Mouse (Mus musculus) MEL (cell line): ENCODE data around the gene Ncoa7. TPM values are rescaled to one million over a fixed set of nuclear protein-coding genes. Genes with fewer than 3 reads are reported as not detected.
A peak's percentile ranks its signal among the peaks of the same experiment; 100 is the strongest.

ENCODE experiments used
- DNase-seq: peaks from one replicate; pipeline ENCODE4 v3.0.0; 2011; ENCODE audit warnings: low read depth, low spot score
- H3K27ac ChIP-seq: 2 replicates; pipeline ENCODE4 v1.5.1; 2012; ENCODE audit warnings: low read depth, mild to moderate bottlenecking, control low read depth, low read length, moderate library complexity; ENCODE audit not compliant: control insufficient read depth
- H3K27me3 ChIP-seq, 2 experiments: fragments of 150-350 bp in 1 of 2; sonication (generic) in 1 of 2; 2 replicates each; pipeline ENCODE4 v1.6.1; 2012; ENCODE audit warnings: low read length in 2 of 2, mild to moderate bottlenecking in 2 of 2, improper control_type of control experiment in 1 of 2, moderate library complexity in 1 of 2; ENCODE audit not compliant: insufficient read depth in 2 of 2, control insufficient read depth in 1 of 2
- H3K36me3 ChIP-seq, 2 experiments: 2 replicates each; pipeline ENCODE4 v1.6.1; 2012 to 2014; ENCODE audit warnings: low read length in 2 of 2, improper control_type of control experiment in 1 of 2, inconsistent platforms in 1 of 2, mild to moderate bottlenecking in 1 of 2; ENCODE audit not compliant: insufficient read depth in 2 of 2, control insufficient read depth in 1 of 2
- H3K4me1 ChIP-seq, 2 experiments: fragments of 150-350 bp in 1 of 2; sonication (generic) in 1 of 2; 2 replicates each; pipeline ENCODE4 v1.6.1; 2012; ENCODE audit warnings: low read length in 2 of 2, improper control_type of control experiment in 1 of 2, mild to moderate bottlenecking in 1 of 2; ENCODE audit not compliant: insufficient read depth in 2 of 2, control insufficient read depth in 1 of 2
- H3K4me3 ChIP-seq, 2 experiments: fragments of 150-350 bp in 1 of 2; sonication (generic) in 1 of 2; 2 replicates each; pipeline ENCODE4 v1.5.1; 2012; ENCODE audit warnings: low read depth in 2 of 2, low read length in 2 of 2, mild to moderate bottlenecking in 2 of 2, moderate library complexity in 2 of 2, control low read depth in 1 of 2, improper control_type of control experiment in 1 of 2; ENCODE audit not compliant: control insufficient read depth in 1 of 2, insufficient read depth in 1 of 2
- H3K79me2 ChIP-seq: 2 replicates; pipeline ENCODE4 v1.6.1; 2012; ENCODE audit warnings: mild to moderate bottlenecking, low read length, moderate library complexity; ENCODE audit not compliant: control insufficient read depth, poor library complexity, insufficient read depth
- H3K9ac ChIP-seq: 2 replicates; pipeline ENCODE4 v1.6.1; 2012; ENCODE audit warnings: low read depth, mild to moderate bottlenecking, control low read depth, low read length, moderate library complexity; ENCODE audit not compliant: control insufficient read depth, poor library complexity, severe bottlenecking
- H3K9me3 ChIP-seq: fragments of 150-350 bp; sonication (generic); replicated peaks from 2 replicates; pipeline ENCODE4 v1.6.1; 2012; ENCODE audit warnings: mild to moderate bottlenecking, low read length, improper control_type of control experiment, moderate library complexity; ENCODE audit not compliant: insufficient read depth
- BHLHE40 ChIP-seq: IDR thresholded peaks from 2 replicates; pipeline ENCODE4 v1.6.1; 2012; ENCODE audit warnings: low read depth, mild to moderate bottlenecking, inconsistent platforms, low read length, improper control_type of control experiment, borderline replicate concordance
- CHD1 ChIP-seq: IDR thresholded peaks from 2 replicates; pipeline ENCODE4 v1.6.1; 2012; ENCODE audit warnings: low read depth, mild to moderate bottlenecking, inconsistent platforms, low read length, improper control_type of control experiment
- E2F4 ChIP-seq: IDR thresholded peaks from 2 replicates; pipeline ENCODE4 v1.6.1; 2011; ENCODE audit warnings: low read depth, low read length, improper control_type of control experiment, borderline replicate concordance
- ELF1 ChIP-seq: IDR thresholded peaks from 2 replicates; pipeline ENCODE4 v1.6.1; 2014; ENCODE audit warnings: low read depth, mild to moderate bottlenecking, inconsistent platforms, low read length, improper control_type of control experiment, moderate library complexity
- EP300 ChIP-seq, 2 experiments: IDR thresholded peaks; 2 replicates each; pipeline ENCODE4 v1.6.1; 2011; ENCODE audit warnings: improper control_type of control experiment in 2 of 2, low read length in 2 of 2, low read depth in 1 of 2, mild to moderate bottlenecking in 1 of 2
- ETS1 ChIP-seq: IDR thresholded peaks from 2 replicates; pipeline ENCODE4 v1.6.1; 2012; ENCODE audit warnings: low read depth, mild to moderate bottlenecking, inconsistent platforms, low read length, improper control_type of control experiment, moderate library complexity
- GATA1 ChIP-seq: IDR thresholded peaks from 2 replicates; pipeline ENCODE4 v1.6.1; 2011; ENCODE audit warnings: low read depth, low read length, improper control_type of control experiment
- MAFK ChIP-seq: IDR thresholded peaks from 2 replicates; pipeline ENCODE4 v1.6.1; 2011; ENCODE audit warnings: low read depth, mild to moderate bottlenecking, low read length, improper control_type of control experiment, borderline replicate concordance
- MEF2A ChIP-seq: IDR thresholded peaks from 2 replicates; pipeline ENCODE4 v1.6.1; 2014; ENCODE audit warnings: low read depth, mild to moderate bottlenecking, inconsistent platforms, low read length, improper control_type of control experiment; ENCODE audit not compliant: poor library complexity, insufficient replicate concordance, severe bottlenecking; ENCODE audit errors: extremely low read depth
- MXI1 ChIP-seq: IDR thresholded peaks from 2 replicates; pipeline ENCODE4 v1.6.1; 2011; ENCODE audit warnings: mild to moderate bottlenecking, low read depth, low read length, improper control_type of control experiment
- MYC ChIP-seq: IDR thresholded peaks from 2 replicates; pipeline ENCODE4 v1.6.1; 2011; ENCODE audit warnings: low read depth, mild to moderate bottlenecking, low read length, improper control_type of control experiment, moderate library complexity
- POLR2AphosphoS5 ChIP-seq: IDR thresholded peaks from 2 replicates; pipeline ENCODE4 v1.6.1; 2012; ENCODE audit warnings: low read depth, borderline replicate concordance, mild to moderate bottlenecking, inconsistent platforms, low read length, moderate library complexity, mixed read lengths
- RAD21 ChIP-seq: IDR thresholded peaks from 2 replicates; pipeline ENCODE4 v1.6.1; 2011; ENCODE audit warnings: mild to moderate bottlenecking, low read depth, low read length, improper control_type of control experiment
- RCOR1 ChIP-seq: IDR thresholded peaks from 2 replicates; pipeline ENCODE4 v1.6.1; 2012; ENCODE audit warnings: low read depth, mild to moderate bottlenecking, inconsistent platforms, low read length, improper control_type of control experiment
- TBP ChIP-seq: IDR thresholded peaks from 2 replicates; pipeline ENCODE4 v1.8.0; 2011; ENCODE audit warnings: low read depth, low read length, improper control_type of control experiment
- TCF12 ChIP-seq: IDR thresholded peaks from 2 replicates; pipeline ENCODE4 v1.6.1; 2014; ENCODE audit warnings: low read depth, mild to moderate bottlenecking, inconsistent platforms, low read length, improper control_type of control experiment, moderate library complexity
- UBTF ChIP-seq: IDR thresholded peaks from 2 replicates; pipeline ENCODE4 v1.6.1; 2012; ENCODE audit warnings: low read depth, mild to moderate bottlenecking, inconsistent platforms, low read length, improper control_type of control experiment, moderate library complexity, borderline replicate concordance; ENCODE audit not compliant: insufficient read depth
- polyA plus RNA-seq, 2 experiments: library from polyadenylated mRNA; stranded (reverse) in 1 of 2; unstranded in 1 of 2; fragments of >175 nt in 1 of 2; fragments of >200 nt in 1 of 2; gene quantifications; 2 replicates each; pipeline versions ENCODE4 v1.2.1 to v1.2.4; 2012; ENCODE audit warnings: low replicate concordance in 2 of 2, low read depth in 1 of 2; ENCODE audit not compliant: insufficient read length in 2 of 2, insufficient read depth in 1 of 2, missing spikeins in 1 of 2
- total RNA-seq: library from RNA; depleted of rRNA; stranded (reverse); fragments of 300-350 nt; gene quantifications from 2 replicates; pipeline ENCODE4 v1.2.3, GENCODE M21; 2012

Gene Ncoa7
- total and polyA plus RNA-seq, 3 experiments: 1.7 to 64.9 (median 4.2) TPM

GRCm38 (mm10) chr10:30674825-30675224, 128.3 kb downstream of the Ncoa7 start (continued):
- no peak for TF ChIP-seq MYC
- no peak for TF ChIP-seq MXI1
- TF ChIP-seq ELF1: no peak
- TF ChIP-seq TBP: no peak
- TF ChIP-seq MAFK: no peak
- TF ChIP-seq POLR2AphosphoS5: no peak
- no peak for TF ChIP-seq MEF2A
- TF ChIP-seq CHD1: no peak
- TF ChIP-seq, all 39 proteins: peak for 4

GRCm38 (mm10) chr10:30666580-30666979, 136.5 kb downstream of the Ncoa7 start:
- peaks cover 0 to 5% of the 10 kb centered on the region in 2 experiments; a peak in 2 of 4 replicates for H3K4me1 ChIP-seq
- H3K36me3 ChIP-seq: peaks cover 0 to 16% of the 10 kb centered on the region in 2 experiments; a peak in 2 of 4 replicates
- H3K9me3 ChIP-seq: no peaks in the 10 kb centered on the region
- no peak overlapping the region for H3K27ac ChIP-seq
- H3K27me3 ChIP-seq: no peaks in the 10 kb centered on the region
- no peaks in the 10 kb centered on the region for H3K79me2 ChIP-seq
- H3K4me3 ChIP-seq: no peak overlapping the region
- H3K9ac ChIP-seq: no peak overlapping the region
- TF ChIP-seq RCOR1: peak; percentile 86
- TF ChIP-seq BHLHE40: no peak
- TF ChIP-seq ETS1: peak; percentile 49; the same call in 1 of the 2 replicates
- peak; percentile 39 to 58; a peak in 3 of 4 replicates for TF ChIP-seq EP300 (IDR thresholded peaks at IDR 0.05; ENCODE audit: low read depth in 1 of 2, low read length in 2 of 2)
- TF ChIP-seq TCF12: peak; percentile 15; the same call in 1 of the 2 replicates
- TF ChIP-seq UBTF: no peak
- TF ChIP-seq GATA1: peak; percentile 26; the same call in 1 of the 2 replicates
- no peak for TF ChIP-seq RAD21
- no peak for TF ChIP-seq E2F4
- peak; percentile 53; the same call in 1 of the 2 replicates for TF ChIP-seq MAFK
- no peak for DNase-seq
